Mouse (Mus musculus) liver, adult 2 months (tissue): ENCODE data around the gene Bclaf1. TPM values are rescaled to one million over a fixed set of nuclear protein-coding genes. Genes with fewer than 3 reads are reported as not detected.

ENCODE experiments used
- DNase-seq: peaks from one replicate; pipeline ENCODE4 v3.0.0-alpha.2; 2011; ENCODE audit warnings: low read depth, low spot score; ENCODE audit errors: extremely low read depth
- H3K27ac ChIP-seq: fragments of 200-500 bp; replicated peaks from 2 replicates; pipeline ENCODE4 v1.5.1; 2012; ENCODE audit warnings: low read depth, mild to moderate bottlenecking, control low read depth, inconsistent platforms, low read length; ENCODE audit not compliant: insufficient read depth
- H3K27me3 ChIP-seq: fragments of 200-500 bp; 2 replicates; pipeline ENCODE4 v1.6.1; 2012; ENCODE audit warnings: mild to moderate bottlenecking, moderate library complexity, low read length, inconsistent platforms; ENCODE audit not compliant: control insufficient read depth, insufficient read depth
- H3K36me3 ChIP-seq: fragments of 200-500 bp; 2 replicates; pipeline ENCODE4 v1.6.1; 2012; ENCODE audit warnings: low read length, inconsistent platforms; ENCODE audit not compliant: control insufficient read depth, insufficient read depth
- H3K4me1 ChIP-seq: fragments of 200-500 bp; 2 replicates; pipeline ENCODE4 v1.6.1; 2011; ENCODE audit warnings: low read length; ENCODE audit not compliant: control insufficient read depth, insufficient read depth
- H3K4me3 ChIP-seq: fragments of 200-500 bp; 2 replicates; pipeline ENCODE4 v1.5.1; 2011; ENCODE audit warnings: low read depth, mild to moderate bottlenecking, control low read depth, low read length, moderate library complexity; ENCODE audit not compliant: insufficient read depth
- H3K79me2 ChIP-seq: fragments of 200-500 bp; 2 replicates; pipeline ENCODE4 v1.6.1; 2012; ENCODE audit warnings: inconsistent platforms, mild to moderate bottlenecking, low read length, moderate library complexity; ENCODE audit not compliant: control insufficient read depth, insufficient read depth
- H3K9ac ChIP-seq: fragments of 200-500 bp; 2 replicates; pipeline ENCODE4 v1.6.1; 2012; ENCODE audit warnings: low read depth, mild to moderate bottlenecking, control low read depth, inconsistent platforms, low read length
- CTCF ChIP-seq: fragments of 200-500 bp; IDR thresholded peaks from 2 replicates; pipeline ENCODE4 v1.5.1; 2011; ENCODE audit warnings: low read depth, low read length, control low read depth
- POLR2A ChIP-seq: fragments of 200-500 bp; IDR thresholded peaks from 2 replicates; pipeline ENCODE4 v1.6.1; 2011; ENCODE audit warnings: low read length, control low read depth; ENCODE audit not compliant: insufficient read depth; ENCODE audit errors: extremely low read depth
- WGBS: fragments of 180-500 bp; shearing (Covaris S2); methylation state at CpG from one replicate; pipeline ENCODE4 v1.1.7; 2018; 5-methylcytosine and 5-hydroxymethylcytosine counted together
- polyA plus RNA-seq: library from polyadenylated mRNA; depleted of rRNA; stranded (reverse); fragments of >200 nt; gene quantifications from 2 replicates; pipeline ENCODE4 v1.2.3, GENCODE M21; 2012
- total RNA-seq: library from RNA; depleted of rRNA; stranded (reverse); fragments of >200 nt; gene quantifications from 2 replicates; pipeline ENCODE4 v1.2.3, GENCODE M21; 2014

Gene Bclaf1
- total and polyA plus RNA-seq, 2 experiments, result 6.9 to 73.1 TPM

DNA sequence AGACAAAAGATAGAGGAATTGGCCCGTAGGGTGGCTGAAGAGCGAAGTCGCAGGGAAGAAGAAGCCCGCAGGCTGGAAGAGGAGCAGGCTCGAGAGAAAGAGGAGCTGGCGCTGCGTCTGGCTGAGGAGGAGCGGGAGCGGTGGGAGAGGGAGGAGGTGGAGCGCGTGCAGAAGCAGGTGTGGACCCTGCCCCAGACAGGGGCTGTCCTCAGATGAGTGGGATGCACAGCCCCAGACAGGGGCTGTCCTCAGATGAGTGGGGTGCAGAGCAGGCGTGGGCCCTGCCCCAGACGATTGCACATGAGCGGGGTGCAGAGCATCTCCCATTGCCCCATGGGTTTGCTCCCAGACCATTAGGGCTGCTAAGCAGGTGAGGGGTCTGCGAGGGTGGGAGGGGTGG, 39.0 kb upstream of the Bclaf1 start:
- H3K9ac ChIP-seq, result no peak overlapping the region
- no peaks in the 10 kb centered on the region for H3K27me3 ChIP-seq
- WGBS, result 91% methylated on average over 15 of the region's 15 CpGs
- no peak overlapping the region for H3K4me3 ChIP-seq
- DNase-seq, result no peak
- H3K4me1 ChIP-seq, result no peaks in the 10 kb centered on the region
- H3K36me3 ChIP-seq, result peaks cover 48% of the 10 kb centered on the region
- no peak overlapping the region for H3K27ac ChIP-seq
- H3K79me2 ChIP-seq, result no peaks in the 10 kb centered on the region
- TF ChIP-seq POLR2A, result no peak
- TF ChIP-seq CTCF, result no peak

DNA sequence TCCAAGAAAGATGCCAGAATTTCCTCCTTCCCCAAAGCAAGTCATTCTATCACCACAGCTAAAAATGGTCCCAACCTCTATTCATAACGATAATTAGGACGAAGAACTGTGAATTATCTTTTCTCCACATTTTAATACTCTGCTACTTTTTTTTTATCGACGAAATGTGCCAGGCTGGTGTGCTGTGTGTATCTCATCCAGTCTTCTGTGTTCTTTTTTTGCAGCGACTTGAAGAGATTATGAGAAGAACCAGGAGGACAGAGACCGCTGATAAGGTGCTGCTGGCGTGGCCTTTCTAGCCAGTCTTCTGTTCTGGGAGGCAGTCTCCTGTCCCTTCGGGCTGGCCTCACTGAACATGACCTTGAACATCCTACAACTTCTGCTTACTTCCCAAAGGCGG, 38.2 kb upstream of the Bclaf1 start:
- Histone ChIP-seq H3K36me3 (peaks cover 52% of the 10 kb centered on the region), H3K79me2 (no peaks in the 10 kb centered on the region), H3K27ac (no peak overlapping the region), H3K9ac (no peak overlapping the region), H3K4me3 (no peak overlapping the region), H3K4me1 (no peaks in the 10 kb centered on the region), H3K27me3 (no peaks in the 10 kb centered on the region)
- TF ChIP-seq POLR2A, result no peak
- TF ChIP-seq CTCF, result no peak
- WGBS, result 72% methylated on average over 9 of the region's 9 CpGs
- DNase-seq, result no peak

DNA sequence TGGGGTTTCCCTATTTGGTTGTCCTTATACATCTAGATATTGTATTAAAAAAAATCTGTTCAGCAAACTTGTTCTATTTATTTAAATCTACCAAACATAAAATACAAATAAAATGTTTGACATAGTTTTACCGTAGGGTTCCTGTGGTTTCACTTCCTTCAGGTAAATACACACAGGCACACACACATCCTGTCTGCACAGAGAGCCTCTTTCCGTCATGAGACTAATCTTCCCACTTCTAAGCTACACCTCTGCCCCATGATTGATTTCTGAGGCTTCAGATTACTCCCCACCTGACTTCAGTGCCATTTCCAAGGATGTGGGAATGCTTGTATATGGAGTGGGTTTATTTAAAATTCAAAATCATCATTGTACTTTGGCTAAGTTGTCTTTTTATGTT, 30.8 kb upstream of the Bclaf1 start:
- 57% methylated on average over 2 of the region's 2 CpGs for WGBS
- Histone ChIP-seq H3K4me1 (no peaks in the 10 kb centered on the region), H3K27me3 (no peaks in the 10 kb centered on the region), H3K79me2 (no peaks in the 10 kb centered on the region), H3K27ac (no peak overlapping the region), H3K36me3 (peaks cover 33% of the 10 kb centered on the region), H3K9ac (no peak overlapping the region), H3K4me3 (no peak overlapping the region)
- DNase-seq, result no peak
- TF ChIP-seq POLR2A (no peak), CTCF (no peak)

DNA sequence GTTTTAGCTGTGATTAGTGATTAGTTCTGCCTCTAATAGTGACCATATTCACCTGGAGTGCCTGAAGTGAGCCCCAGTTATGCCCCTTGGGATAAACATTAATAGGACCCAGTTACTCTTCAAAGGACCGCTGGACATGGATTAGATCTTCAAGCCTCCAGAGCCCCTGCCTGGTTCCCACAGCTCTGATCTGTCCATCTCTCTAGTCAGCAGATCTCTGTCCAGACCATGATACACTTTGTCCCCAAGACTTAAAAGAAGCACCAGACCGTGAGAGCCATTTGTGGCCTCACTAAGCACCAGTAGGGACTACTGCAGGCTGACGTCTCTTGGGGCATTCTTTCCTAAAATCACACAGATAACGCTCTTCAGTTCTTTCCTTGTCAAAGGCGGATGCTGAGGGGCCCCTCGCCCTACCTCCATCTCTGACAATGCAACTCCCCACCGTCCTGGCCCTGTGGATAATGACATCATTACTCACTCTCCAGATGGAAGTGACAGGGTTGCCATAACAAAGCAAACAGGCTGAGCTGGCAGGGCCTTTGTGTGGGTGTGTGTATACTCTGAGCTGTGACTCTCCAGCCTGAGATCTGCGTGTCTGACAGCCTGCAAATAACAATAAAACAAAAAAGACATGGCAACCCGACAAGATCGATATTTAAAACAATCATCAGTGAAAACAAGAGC, 26.8 kb upstream of the Bclaf1 start:
- H3K36me3 ChIP-seq, result peaks cover 5% of the 10 kb centered on the region; the same call in 1 of the 2 replicates
- H3K4me1 ChIP-seq, result peaks cover 2% of the 10 kb centered on the region; the same call in 1 of the 2 replicates
- H3K9ac ChIP-seq, result no peak overlapping the region
- no peak overlapping the region for H3K27ac ChIP-seq
- peak; percentile 28 for DNase-seq
- H3K4me3 ChIP-seq, result no peak overlapping the region
- no peak for TF ChIP-seq CTCF
- no peak for TF ChIP-seq POLR2A
- H3K79me2 ChIP-seq, result no peaks in the 10 kb centered on the region
- WGBS, result 28% methylated on average over 10 of the region's 10 CpGs
- no peaks in the 10 kb centered on the region for H3K27me3 ChIP-seq

DNA sequence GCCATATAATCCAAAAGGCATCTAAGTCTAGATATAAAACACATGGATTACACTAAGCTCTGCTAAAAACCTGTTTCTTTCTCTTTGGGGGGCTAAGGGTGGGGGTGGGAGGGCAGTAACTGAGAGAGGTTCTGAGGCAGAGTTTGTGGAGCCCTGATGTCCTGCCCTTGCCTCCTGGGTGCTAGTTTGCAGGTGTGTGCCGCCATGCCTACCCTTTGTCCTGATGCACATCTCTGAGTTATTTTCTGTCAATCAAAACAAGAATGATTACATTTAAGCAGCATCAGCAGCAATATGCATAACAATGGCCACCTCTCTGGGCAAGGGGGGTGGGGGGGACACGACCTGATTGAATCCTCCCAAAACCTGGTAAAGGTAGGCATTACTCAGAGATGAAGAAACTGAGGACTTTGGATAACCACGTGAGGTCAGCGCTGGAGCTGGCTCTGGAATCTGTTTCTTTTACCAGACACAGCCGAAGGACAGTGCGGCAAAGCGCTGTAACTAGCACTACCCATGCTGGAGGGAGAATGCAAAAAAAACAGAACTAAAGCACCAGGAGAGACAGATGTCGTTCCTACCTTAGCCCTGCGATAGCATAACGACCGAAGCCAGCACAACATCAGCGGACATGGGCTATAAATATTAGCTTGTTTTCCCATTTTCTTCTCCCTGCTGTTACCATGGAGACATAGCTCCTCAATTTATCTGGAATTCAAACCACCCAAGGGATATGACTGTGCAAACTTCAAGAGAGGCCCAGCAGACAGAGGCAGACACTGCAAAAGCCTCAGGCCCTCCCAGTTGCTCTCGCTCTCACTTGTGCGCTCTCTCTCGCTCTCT, 26.1 kb upstream of the Bclaf1 start:
- Histone ChIP-seq H3K79me2 (no peaks in the 10 kb centered on the region), H3K36me3 (no peaks in the 10 kb centered on the region; the same call in 1 of the 2 replicates), H3K27ac (no peak overlapping the region), H3K4me3 (no peak overlapping the region), H3K27me3 (no peaks in the 10 kb centered on the region), H3K9ac (no peak overlapping the region), H3K4me1 (peaks cover 2% of the 10 kb centered on the region; the same call in 1 of the 2 replicates)
- peak; percentile 37 for DNase-seq
- no peak for TF ChIP-seq POLR2A
- 62% methylated on average over 15 of the region's 15 CpGs for WGBS

DNA sequence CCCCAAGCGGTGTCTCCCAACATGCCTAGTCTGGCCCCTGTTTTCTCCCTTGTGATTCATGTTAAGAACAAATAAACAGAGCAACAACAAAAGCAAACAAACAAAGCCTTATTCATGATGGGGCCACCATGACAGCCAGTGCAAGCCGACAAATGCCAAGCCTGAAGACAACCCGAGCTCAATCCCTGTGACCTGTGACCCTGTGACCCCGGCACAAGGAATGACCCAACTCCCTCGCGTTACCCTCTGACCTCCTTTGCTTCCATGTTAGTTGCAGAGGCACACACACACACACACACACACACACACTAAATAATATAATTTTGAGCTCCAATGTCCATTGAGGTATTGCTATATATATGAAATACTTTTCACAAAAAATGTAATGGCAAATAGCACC, 24.9 kb upstream of the Bclaf1 start:
- DNase-seq, result peak; percentile 55
- no peak for TF ChIP-seq CTCF
- TF ChIP-seq POLR2A, result no peak
- Histone ChIP-seq H3K79me2 (no peaks in the 10 kb centered on the region), H3K27ac (no peak overlapping the region), H3K4me1 (peaks cover 2% of the 10 kb centered on the region; the same call in 1 of the 2 replicates), H3K27me3 (no peaks in the 10 kb centered on the region), H3K36me3 (no peaks in the 10 kb centered on the region), H3K4me3 (no peak overlapping the region), H3K9ac (no peak overlapping the region)
- WGBS, result 33% methylated on average over 6 of the region's 6 CpGs
